Mouse (Mus musculus): ENCODE data around the gene Pik3ca. TPM values are rescaled to one million over a fixed set of nuclear protein-coding genes. Genes with fewer than 3 reads are reported as not detected.
A peak's percentile ranks its signal among the peaks of the same experiment; 100 is the strongest.

Gene Pik3ca
- polyA plus RNA-seq, 1 experiment from 2014 or later = 5.9 TPM

GRCm38 (mm10) chr3:32366246-32366734 is 31.2 kb upstream of the Pik3ca start:
- 0 out of 2 replicates have a peak, but pooled peaks cover 3% of the 10 kb centered on the region for H3K4me1 ChIP-seq (replicated peaks; ENCODE audit: control insufficient read depth, insufficient read depth, low read length)
- H3K4me3 ChIP-seq (ENCODE audit: low read depth, low read length) = peak overlapping the region; percentile 93
- H3K9ac ChIP-seq (ENCODE audit: low read depth, low read length) = 0 out of 2 replicates have a peak overlapping the region, but pooled peaks have one; percentile 78
- ATAC-seq = no peak
- no peaks in the 10 kb centered on the region for H3K9me3 ChIP-seq (ENCODE audit: control insufficient read depth)
- no peak overlapping the region for H3K27ac ChIP-seq (ENCODE audit: low read depth, low read length)
- no peak for TF ChIP-seq CTCF (IDR thresholded peaks at IDR 0.05; ENCODE audit: low read depth)
- whole genome bisulfite sequencing = 64% methylated on average over 17 of the region's 17 CpGs
- no peaks in the 10 kb centered on the region for H3K36me3 ChIP-seq (ENCODE audit: control insufficient read depth, insufficient read depth)
- H3K4me2 ChIP-seq (replicated peaks; ENCODE audit: low read depth) = peak overlapping the region; percentile 91
- H3K27me3 ChIP-seq (replicated peaks; ENCODE audit: control insufficient read depth, insufficient read depth, low read length) = no peaks in the 10 kb centered on the region

GRCm38 (mm10) chr3:32367516-32367915 is 30.0 kb upstream of the Pik3ca start:
- Histone ChIP-seq H3K36me3 (ENCODE audit: control insufficient read depth, insufficient read depth) (no peaks in the 10 kb centered on the region), H3K4me1 (replicated peaks; ENCODE audit: control insufficient read depth, insufficient read depth, low read length) (0 out of 2 replicates have a peak, but pooled peaks cover 3% of the 10 kb centered on the region), H3K4me2 (replicated peaks; ENCODE audit: low read depth) (no peak overlapping the region), H3K9ac (ENCODE audit: low read depth, low read length) (no peak overlapping the region), H3K27me3 (replicated peaks; ENCODE audit: control insufficient read depth, insufficient read depth, low read length) (no peaks in the 10 kb centered on the region), H3K9me3 (ENCODE audit: control insufficient read depth) (no peaks in the 10 kb centered on the region), H3K4me3 (ENCODE audit: low read depth, low read length) (no peak overlapping the region), H3K27ac (ENCODE audit: low read depth, low read length) (no peak overlapping the region)
- WGBS = 92% methylated on average over 1 of the region's 1 CpGs
- no peak for ATAC-seq
- no peak for TF ChIP-seq CTCF (IDR thresholded peaks at IDR 0.05; ENCODE audit: low read depth)

GRCm38 (mm10) chr3:32371957-32372356 is 25.5 kb upstream of the Pik3ca start:
- WGBS = 61% methylated on average over 7 of the region's 7 CpGs
- H3K9me3 ChIP-seq (ENCODE audit: control insufficient read depth) = no peaks in the 10 kb centered on the region
- no peaks in the 10 kb centered on the region for H3K4me1 ChIP-seq (replicated peaks; ENCODE audit: control insufficient read depth, insufficient read depth, low read length)
- H3K9ac ChIP-seq (ENCODE audit: low read depth, low read length) = no peak overlapping the region
- H3K27ac ChIP-seq (ENCODE audit: low read depth, low read length) = no peak overlapping the region
- H3K27me3 ChIP-seq (replicated peaks; ENCODE audit: control insufficient read depth, insufficient read depth, low read length) = no peaks in the 10 kb centered on the region
- H3K4me3 ChIP-seq (ENCODE audit: low read depth, low read length) = no peak overlapping the region
- TF ChIP-seq CTCF (IDR thresholded peaks at IDR 0.05; ENCODE audit: low read depth) = no peak
- no peak overlapping the region for H3K4me2 ChIP-seq (replicated peaks; ENCODE audit: low read depth)
- H3K36me3 ChIP-seq (ENCODE audit: control insufficient read depth, insufficient read depth) = no peaks in the 10 kb centered on the region
- no peak for ATAC-seq

- H3K9me3 ChIP-seq (ENCODE audit: control insufficient read depth) = no peaks in the 10 kb centered on the region
- no peak overlapping the region for H3K9ac ChIP-seq (ENCODE audit: low read depth, low read length)
- H3K4me1 ChIP-seq (replicated peaks; ENCODE audit: control insufficient read depth, insufficient read depth, low read length) = no peaks in the 10 kb centered on the region
- 78% methylated on average over 8 of the region's 8 CpGs for WGBS
- H3K27ac ChIP-seq (ENCODE audit: low read depth, low read length) = no peak overlapping the region
- no peak overlapping the region for H3K4me2 ChIP-seq (replicated peaks; ENCODE audit: low read depth)
- no peak for TF ChIP-seq CTCF (IDR thresholded peaks at IDR 0.05; ENCODE audit: low read depth)
- H3K36me3 ChIP-seq (ENCODE audit: control insufficient read depth, insufficient read depth) = no peaks in the 10 kb centered on the region
- ATAC-seq = no peak
- H3K4me3 ChIP-seq (ENCODE audit: low read depth, low read length) = no peak overlapping the region
- no peaks in the 10 kb centered on the region for H3K27me3 ChIP-seq (replicated peaks; ENCODE audit: control insufficient read depth, insufficient read depth, low read length)
These were observed 25.0 kb upstream of the Pik3ca start for GRCm38 (mm10) chr3:32372470-32372869.

- no peaks in the 10 kb centered on the region for H3K27me3 ChIP-seq (replicated peaks; ENCODE audit: control insufficient read depth, insufficient read depth, low read length)
- WGBS = 54% methylated on average over 6 of the region's 6 CpGs
- no peak for TF ChIP-seq CTCF (IDR thresholded peaks at IDR 0.05; ENCODE audit: low read depth)
- no peaks in the 10 kb centered on the region for H3K36me3 ChIP-seq (ENCODE audit: control insufficient read depth, insufficient read depth)
- ATAC-seq = peak; percentile 41; the same call in 1 of the 2 replicates
- H3K9ac ChIP-seq (ENCODE audit: low read depth, low read length) = no peak overlapping the region
- no peaks in the 10 kb centered on the region for H3K4me1 ChIP-seq (replicated peaks; ENCODE audit: control insufficient read depth, insufficient read depth, low read length)
- H3K27ac ChIP-seq (ENCODE audit: low read depth, low read length) = no peak overlapping the region
- H3K4me3 ChIP-seq (ENCODE audit: low read depth, low read length) = no peak overlapping the region
- H3K4me2 ChIP-seq (replicated peaks; ENCODE audit: low read depth) = no peak overlapping the region
- no peaks in the 10 kb centered on the region for H3K9me3 ChIP-seq (ENCODE audit: control insufficient read depth)
These were observed 24.2 kb upstream of the Pik3ca start for GRCm38 (mm10) chr3:32373236-32373635.

GRCm38 (mm10) chr3:32379891-32380290 is 17.6 kb upstream of the Pik3ca start:
- ATAC-seq = no peak
- peak; percentile 70 for TF ChIP-seq CTCF (IDR thresholded peaks at IDR 0.05; ENCODE audit: low read depth)
- Histone ChIP-seq H3K9me3 (ENCODE audit: control insufficient read depth) (no peaks in the 10 kb centered on the region), H3K36me3 (ENCODE audit: control insufficient read depth, insufficient read depth) (no peaks in the 10 kb centered on the region), H3K27me3 (replicated peaks; ENCODE audit: control insufficient read depth, insufficient read depth, low read length) (no peaks in the 10 kb centered on the region), H3K4me1 (replicated peaks; ENCODE audit: control insufficient read depth, insufficient read depth, low read length) (no peaks in the 10 kb centered on the region), H3K9ac (ENCODE audit: low read depth, low read length) (no peak overlapping the region), H3K27ac (ENCODE audit: low read depth, low read length) (no peak overlapping the region), H3K4me3 (ENCODE audit: low read depth, low read length) (no peak overlapping the region), H3K4me2 (replicated peaks; ENCODE audit: low read depth) (no peak overlapping the region)
- 50% methylated on average over 2 of the region's 2 CpGs for WGBS

GRCm38 (mm10) chr3:32381556-32381955 is 15.9 kb upstream of the Pik3ca start:
- Histone ChIP-seq H3K27me3 (replicated peaks; ENCODE audit: control insufficient read depth, insufficient read depth, low read length) (no peaks in the 10 kb centered on the region), H3K36me3 (ENCODE audit: control insufficient read depth, insufficient read depth) (no peaks in the 10 kb centered on the region), H3K9me3 (ENCODE audit: control insufficient read depth) (no peaks in the 10 kb centered on the region), H3K4me1 (replicated peaks; ENCODE audit: control insufficient read depth, insufficient read depth, low read length) (no peaks in the 10 kb centered on the region), H3K9ac (ENCODE audit: low read depth, low read length) (no peak overlapping the region), H3K27ac (ENCODE audit: low read depth, low read length) (no peak overlapping the region), H3K4me3 (ENCODE audit: low read depth, low read length) (no peak overlapping the region), H3K4me2 (replicated peaks; ENCODE audit: low read depth) (no peak overlapping the region)
- WGBS = 51% methylated on average over 3 of the region's 3 CpGs
- no peak for ATAC-seq
- no peak for TF ChIP-seq CTCF (IDR thresholded peaks at IDR 0.05; ENCODE audit: low read depth)

All from intestine, postnatal 0 days (tissue).